Mouse (Mus musculus) hindlimb bud, embryonic 11.5 days (tissue): ENCODE results near the gene AI661453.
"Not testable (repeated sequence)": the region's sequence is repeated elsewhere in the genome, so short reads cannot be mapped to it uniquely, and the experiment has no call there.

ENCODE experiments used
- DNase-seq: peaks from one replicate; pipeline ENCODE4 v3.0.0-alpha.2; 2012; ENCODE audit warnings: low read depth, low spot score; ENCODE audit errors: extremely low spot score

Gene AI661453

DNA sequence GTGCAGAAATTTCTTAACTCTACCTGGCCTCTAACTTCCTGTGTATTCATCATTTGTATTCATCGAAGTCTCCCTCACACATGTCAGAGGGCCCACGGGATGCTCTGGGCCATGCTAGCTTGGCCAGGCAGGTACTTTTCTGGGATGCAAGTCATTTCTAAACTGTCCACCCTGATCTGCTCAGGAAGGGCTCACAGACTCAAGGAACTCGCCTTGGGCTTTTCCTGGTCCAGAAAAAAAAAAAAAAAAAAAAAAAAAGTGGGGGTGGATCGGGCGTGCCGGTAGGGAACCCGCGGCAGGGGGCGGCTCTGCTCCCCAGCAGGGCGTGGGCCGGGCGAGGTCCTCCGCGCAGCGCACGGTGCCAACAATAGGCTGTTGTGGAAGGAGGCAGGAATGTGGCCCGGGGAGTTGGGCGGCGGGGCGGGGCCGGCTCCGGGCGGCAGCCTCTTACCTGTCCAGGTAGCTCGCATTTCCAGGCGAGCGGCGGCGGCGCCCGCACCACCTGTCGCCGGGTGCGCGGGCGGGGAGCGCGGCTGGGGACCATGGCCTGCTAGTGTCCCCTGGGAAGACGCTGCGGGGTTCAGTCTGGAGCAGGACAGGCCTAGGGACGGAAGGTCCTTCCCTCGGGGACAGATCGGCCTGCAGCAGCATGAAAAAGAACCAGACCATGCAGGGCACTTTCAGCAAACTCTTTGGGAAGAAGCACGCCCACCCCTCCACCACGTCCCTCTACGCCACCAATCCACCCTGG is at the start of gene AI661453:
TSS of gene AI661453 (plus strand) at position 460 of the 751 bp plus-strand sequence.
- no peak for DNase-seq

DNA sequence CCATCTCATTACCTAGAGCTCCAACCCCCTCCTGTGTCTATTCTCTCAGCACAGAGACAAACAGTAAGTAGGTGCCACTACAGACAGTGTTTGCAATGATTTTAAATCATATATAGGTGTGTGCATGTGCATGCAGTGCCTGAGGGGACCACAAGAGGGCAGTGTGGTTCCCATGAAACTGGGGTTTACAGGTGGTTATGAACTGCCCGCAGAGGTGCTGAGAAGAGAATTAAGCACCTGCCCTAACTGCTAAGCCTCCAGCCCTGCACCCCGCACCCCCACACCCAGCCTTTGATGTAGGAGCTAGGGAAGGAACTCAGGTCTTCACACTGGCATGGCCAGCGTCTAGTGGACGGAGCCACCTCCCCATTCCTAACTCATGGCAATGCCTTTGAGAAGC is 49.8 kb upstream of the AI661453 start:
- no peak for DNase-seq

DNA sequence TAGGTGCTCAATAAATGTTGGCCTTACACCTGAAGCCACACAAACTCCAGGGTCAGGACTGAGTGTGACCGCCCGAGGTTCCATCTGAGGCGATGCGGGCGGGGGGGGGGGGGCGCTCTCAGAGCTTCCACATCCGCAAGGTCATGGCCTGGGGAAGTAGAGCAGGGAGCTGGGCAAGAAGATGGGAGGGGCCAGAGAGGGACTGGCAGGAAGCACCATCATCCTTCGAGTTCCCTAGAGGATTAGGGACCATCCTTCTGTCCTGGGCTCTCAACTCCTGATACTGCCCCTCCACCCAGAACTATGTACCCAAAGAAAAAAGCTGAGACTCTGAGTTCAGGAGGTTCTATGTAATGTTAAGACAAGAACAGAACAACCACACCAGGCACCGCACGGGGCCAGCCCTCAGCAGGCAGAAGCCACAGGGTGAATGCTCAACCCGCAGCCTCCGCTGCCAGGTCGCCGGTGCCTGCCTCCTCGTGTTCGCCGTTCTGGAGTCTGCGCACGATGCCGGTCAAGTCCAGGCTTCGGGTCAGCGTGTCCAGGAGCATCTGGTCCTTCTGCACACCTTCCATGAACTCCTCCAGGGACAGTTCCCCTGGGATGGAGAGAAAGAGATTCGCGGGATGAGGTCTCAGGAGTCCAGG is 42.1 kb upstream of the AI661453 start:
- no peak for DNase-seq

GRCm38 (mm10) chr17:47395376-47395913 is 41.0 kb upstream of the AI661453 start:
- no peak for DNase-seq

- DNase-seq: no peak
These were observed 37.3 kb upstream of the AI661453 start for GRCm38 (mm10) chr17:47399091-47399490.

- no peak for DNase-seq
These were observed 36.0 kb upstream of the AI661453 start, which contains the start of gene Guca1a for GRCm38 (mm10) chr17:47400451-47400850. Gene Guca1a (minus strand): TSS chr17:47400584.

DNA sequence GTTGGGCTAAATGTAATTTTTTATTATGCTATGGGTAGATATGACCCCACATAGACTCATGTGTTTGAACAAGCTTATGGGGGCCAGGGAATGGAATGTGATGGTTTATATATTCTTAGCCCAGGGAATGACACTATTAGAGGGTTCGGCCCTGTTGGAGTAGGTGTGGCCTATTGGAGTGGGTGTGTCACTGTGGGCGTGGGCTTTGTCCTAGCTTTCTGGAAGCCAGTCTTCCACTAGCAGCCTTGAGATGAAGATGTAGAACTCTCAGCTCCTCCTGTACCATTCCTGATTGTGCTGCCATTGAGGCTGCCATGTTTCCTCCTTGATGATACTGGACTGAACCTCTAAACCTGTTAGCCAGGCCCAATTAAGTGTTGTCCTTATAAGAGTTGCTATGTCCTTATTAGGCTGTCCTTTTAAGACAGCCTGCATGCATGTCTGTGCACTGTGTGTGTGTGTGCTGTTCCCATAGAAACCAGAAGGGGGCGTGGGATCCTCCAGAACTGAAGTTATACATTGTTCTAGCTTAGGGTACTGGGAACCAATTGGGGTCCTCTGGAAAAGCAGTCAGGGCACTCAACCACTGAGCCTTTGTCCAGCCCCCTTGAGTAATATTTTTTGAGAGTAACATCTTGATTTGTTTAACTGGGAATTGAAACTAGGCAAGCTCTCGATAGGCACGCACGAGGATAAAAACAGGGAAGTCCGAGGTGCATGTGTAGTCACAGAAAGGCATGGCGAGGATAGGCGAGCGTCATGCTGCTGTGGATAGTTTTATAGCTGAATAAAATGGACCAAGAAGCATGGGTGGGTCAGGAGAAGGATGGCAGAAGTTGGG is 28.5 kb upstream of the AI661453 start:
- no peak for DNase-seq

- no peak for DNase-seq
These were observed 27.9 kb upstream of the AI661453 start for GRCm38 (mm10) chr17:47408558-47408898.

DNA sequence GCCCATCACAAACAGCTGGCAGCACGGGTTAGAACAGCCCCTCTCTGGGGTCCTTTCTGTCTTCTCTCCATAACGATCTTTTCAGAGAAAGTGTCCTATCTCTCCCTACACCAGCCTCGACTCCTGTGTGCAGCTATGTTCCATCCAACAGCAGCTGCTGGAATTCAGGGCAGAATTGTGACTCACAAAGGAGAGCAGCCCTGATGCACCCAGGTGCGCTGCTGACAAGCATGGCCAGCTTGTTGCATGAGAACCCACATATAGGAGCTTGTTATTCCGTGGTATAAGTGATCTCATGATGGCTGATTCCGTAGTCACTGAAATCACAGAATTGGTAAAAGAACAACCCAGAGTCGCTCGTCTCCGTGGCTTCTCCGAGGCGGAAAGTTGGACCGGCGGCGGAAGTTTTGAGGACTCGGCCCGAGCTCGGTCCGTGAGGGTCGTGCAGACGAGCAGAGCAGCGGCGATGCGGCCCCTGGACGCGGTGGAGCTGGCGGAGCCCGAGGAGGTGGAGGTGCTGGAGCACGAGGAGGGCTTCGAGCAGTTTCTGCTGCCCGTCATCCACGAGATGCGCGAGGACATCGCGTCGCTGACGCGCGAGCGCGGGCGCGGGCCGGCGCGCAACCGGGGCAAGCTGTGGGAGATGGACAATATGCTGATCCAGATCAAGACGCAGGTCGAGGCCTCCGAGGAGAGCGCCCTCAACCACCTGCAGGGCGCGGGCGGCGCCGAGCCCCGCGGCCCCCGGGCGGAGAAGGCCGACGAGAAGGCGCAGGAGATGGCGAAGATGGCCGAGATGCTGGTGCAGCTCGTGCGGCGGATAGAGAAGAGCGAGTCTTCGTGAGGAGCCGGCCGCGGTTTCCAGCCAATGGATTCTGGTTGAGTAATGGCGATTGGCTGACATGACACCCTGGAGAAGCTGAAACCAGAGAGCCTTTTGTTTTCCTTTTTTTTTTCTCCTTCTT is 26.2 kb upstream of the AI661453 start:
- DNase-seq: not testable (repeated sequence)

GRCm38 (mm10) chr17:47420195-47420594 is 16.2 kb upstream of the AI661453 start:
- DNase-seq: no peak

DNA sequence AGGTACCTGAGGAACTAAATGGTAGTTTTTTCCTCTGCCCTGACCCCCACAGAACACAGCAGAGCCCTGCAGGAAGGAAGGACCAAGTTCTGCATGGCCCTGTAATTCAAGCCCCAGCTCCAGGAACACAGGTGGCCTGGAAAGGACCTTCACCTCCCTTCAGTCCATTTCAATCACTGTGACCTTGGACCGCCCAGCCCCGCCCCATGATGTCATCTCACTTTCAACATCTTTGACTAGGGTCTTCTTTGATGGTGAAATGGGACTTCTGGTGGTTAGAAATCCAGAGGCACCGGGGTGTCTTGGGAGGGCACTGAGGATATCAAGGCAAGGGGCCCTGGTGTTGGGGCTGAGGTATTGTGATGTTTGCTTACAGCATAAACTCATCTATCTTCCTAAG is 14.8 kb upstream of the AI661453 start:
- DNase-seq: no peak

DNA sequence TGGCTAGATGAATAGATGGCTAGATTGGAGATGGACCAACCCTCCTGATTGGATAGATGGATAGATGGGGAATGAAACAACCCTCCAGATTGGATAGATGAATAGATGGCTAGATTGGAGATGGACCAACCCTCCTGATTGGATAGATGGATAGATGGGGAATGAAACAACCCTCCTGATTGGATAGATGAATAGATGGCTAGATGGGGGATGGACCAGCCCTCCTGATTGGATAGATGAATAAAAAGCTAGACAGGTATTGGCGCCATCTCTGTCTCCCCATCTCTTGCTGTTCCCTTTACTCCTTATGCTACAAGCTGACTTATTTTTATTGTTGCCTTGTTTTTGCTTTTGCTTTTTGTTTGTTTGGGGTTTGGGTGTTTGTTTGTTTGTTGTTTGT is 13.8 kb upstream of the AI661453 start:
- DNase-seq: not testable (repeated sequence)

- no peak for DNase-seq
These were observed 12.2 kb upstream of the AI661453 start for GRCm38 (mm10) chr17:47424186-47424585.

- no peak for DNase-seq
These were observed 9.1 kb upstream of the AI661453 start for GRCm38 (mm10) chr17:47427316-47427715.

- DNase-seq: no peak
These were observed 7.5 kb upstream of the AI661453 start for GRCm38 (mm10) chr17:47428831-47429304.

DNA sequence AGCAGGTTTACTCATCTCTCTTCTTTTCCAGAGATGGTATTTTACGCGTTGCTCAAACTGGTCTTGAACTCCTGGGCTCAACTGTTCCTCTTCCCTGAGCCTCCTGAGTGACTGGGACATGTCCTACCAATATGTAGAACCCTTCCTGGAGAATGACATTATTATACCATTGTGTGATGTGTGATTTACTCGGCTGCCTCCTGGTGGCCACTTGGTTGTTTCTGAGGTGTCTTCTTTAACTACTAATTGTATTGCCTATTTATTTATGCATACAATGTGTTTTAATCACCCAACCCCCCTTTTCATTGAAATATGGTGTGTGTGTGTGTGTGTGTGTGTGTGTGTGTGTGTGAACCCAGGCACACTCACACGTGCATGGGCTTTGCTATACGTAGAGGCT is 5.6 kb upstream of the AI661453 start:
- DNase-seq: no peak

DNA sequence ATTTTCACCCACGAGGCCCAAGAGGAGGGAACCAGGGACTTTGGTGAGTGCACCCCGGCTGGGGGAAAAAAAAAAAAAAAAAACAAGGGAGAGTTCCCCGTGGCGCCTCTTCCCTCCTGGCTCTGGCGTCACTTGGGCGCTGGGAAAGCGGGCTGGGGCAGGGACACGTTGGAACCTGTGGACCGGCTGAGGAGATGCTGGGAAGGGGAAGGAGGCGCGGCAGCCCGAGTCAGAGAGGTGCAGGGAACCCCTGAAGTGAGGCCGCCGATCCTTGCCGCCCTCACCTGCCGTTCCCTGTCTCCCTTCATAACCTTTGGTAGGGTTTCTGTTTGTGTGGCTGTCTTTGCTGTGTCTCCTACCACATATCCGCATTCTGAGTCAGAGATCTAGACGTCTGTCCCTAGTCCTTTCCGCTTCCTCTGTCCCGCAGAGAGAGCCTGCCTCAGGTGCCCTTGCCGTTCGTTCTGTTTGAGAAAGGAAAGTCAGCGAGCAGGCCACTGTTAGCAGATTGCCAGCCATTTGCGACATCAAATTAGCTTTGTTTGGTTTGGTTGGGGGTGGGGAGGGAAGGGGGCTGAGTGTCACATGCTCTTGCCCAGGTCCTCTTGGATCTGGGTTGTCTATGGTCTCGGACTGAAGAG is 612 bp downstream of the AI661453 start, which contains the start of gene 1700001C19Rik:
TSS of gene 1700001C19Rik (minus strand) at position 470 of the 641 bp plus-strand sequence.
- DNase-seq: no peak

- no peak for DNase-seq
These were observed 2.2 kb downstream of the AI661453 start for GRCm38 (mm10) chr17:47438611-47439010.

- DNase-seq: no peak
These were observed 3.1 kb downstream of the AI661453 start for GRCm38 (mm10) chr17:47439396-47440028.
